Mouse (Mus musculus) brown adipose tissue, adult 24 weeks (tissue): ENCODE data around the gene Polr2j. TPM values are rescaled to one million over a fixed set of nuclear protein-coding genes. Genes with fewer than 3 reads are reported as not detected.
"Not testable (repeated sequence)": the region's sequence is repeated elsewhere in the genome, so short reads cannot be mapped to it uniquely, and the experiment has no call there.

Experiments
- H3K27ac ChIP-seq: fragments of 200-500 bp; replicated peaks from 2 replicates; pipeline ENCODE4 v1.5.1; 2012; ENCODE audit warnings: low read depth, mild to moderate bottlenecking, low read length
- H3K4me1 ChIP-seq: fragments of 200-500 bp; 2 replicates; pipeline ENCODE4 v1.6.1; 2012; ENCODE audit warnings: low read length, mixed read lengths; ENCODE audit not compliant: control insufficient read depth, insufficient read depth, insufficient read length
- H3K4me3 ChIP-seq: fragments of 200-500 bp; 2 replicates; pipeline ENCODE4 v1.5.1; 2012; ENCODE audit warnings: low read depth, mild to moderate bottlenecking, low read length, moderate library complexity; ENCODE audit not compliant: insufficient read depth
- polyA plus RNA-seq: library from polyadenylated mRNA; stranded (reverse); fragments of >200 nt; gene quantifications from 2 replicates; pipeline ENCODE4 v1.2.4, GENCODE M21; 2012; ENCODE audit not compliant: missing spikeins, insufficient read depth, insufficient read length

Polr2j gene
- polyA plus RNA-seq, 1 experiment, result 91.5 TPM

GRCm38 (mm10) chr5:136139393-136139792, 23.0 kb downstream of the Polr2j start:
- Histone ChIP-seq H3K27ac (no peak overlapping the region), H3K4me3 (no peak overlapping the region), H3K4me1 (peaks cover 5% of the 10 kb centered on the region; the same call in 1 of the 2 replicates)

GRCm38 (mm10) chr5:136140057-136140482, 23.6 kb downstream of the Polr2j start:
- Histone ChIP-seq H3K4me3 (no peak overlapping the region), H3K27ac (no peak overlapping the region), H3K4me1 (peaks cover 2% of the 10 kb centered on the region; the same call in 1 of the 2 replicates)

GRCm38 (mm10) chr5:136142746-136143145, 26.3 kb downstream of the Polr2j start:
- Histone ChIP-seq H3K4me3 (no peak overlapping the region), H3K4me1 (no peaks in the 10 kb centered on the region), H3K27ac (no peak overlapping the region)

- H3K4me1 ChIP-seq, result no peaks in the 10 kb centered on the region
- no peak overlapping the region for H3K4me3 ChIP-seq
- H3K27ac ChIP-seq, result no peak overlapping the region
Observed at GRCm38 (mm10) chr5:136143161-136143755, 26.8 kb downstream of the Polr2j start.

GRCm38 (mm10) chr5:136144606-136145430, 28.4 kb downstream of the Polr2j start:
- H3K4me3 ChIP-seq, result no peak overlapping the region
- H3K27ac ChIP-seq, result no peak overlapping the region
- no peaks in the 10 kb centered on the region for H3K4me1 ChIP-seq

GRCm38 (mm10) chr5:136146936-136147335, 30.5 kb downstream of the Polr2j start:
- Histone ChIP-seq H3K4me3 (no peak overlapping the region), H3K27ac (no peak overlapping the region), H3K4me1 (no peaks in the 10 kb centered on the region)

GRCm38 (mm10) chr5:136147704-136148103, 31.3 kb downstream of the Polr2j start:
- Histone ChIP-seq H3K4me3 (no peak overlapping the region), H3K4me1 (no peaks in the 10 kb centered on the region), H3K27ac (no peak overlapping the region)

- not testable (repeated sequence) for H3K27ac ChIP-seq, H3K4me3 ChIP-seq, H3K4me1 ChIP-seq
Observed at GRCm38 (mm10) chr5:136149134-136149576, 32.7 kb downstream of the Polr2j start.

- Histone ChIP-seq H3K27ac (no peak overlapping the region), H3K4me1 (no peaks in the 10 kb centered on the region), H3K4me3 (no peak overlapping the region)
Observed at GRCm38 (mm10) chr5:136152365-136152764, 35.9 kb downstream of the Polr2j start.

GRCm38 (mm10) chr5:136155399-136155798, 39.0 kb downstream of the Polr2j start:
- Histone ChIP-seq H3K4me3 (no peak overlapping the region), H3K27ac (no peak overlapping the region), H3K4me1 (no peaks in the 10 kb centered on the region)

GRCm38 (mm10) chr5:136160084-136160483, 43.7 kb downstream of the Polr2j start:
- not testable (repeated sequence) for H3K27ac ChIP-seq, H3K4me1 ChIP-seq

GRCm38 (mm10) chr5:136163807-136164474, 47.5 kb downstream of the Polr2j start:
- Histone ChIP-seq H3K4me1 (no peaks in the 10 kb centered on the region), H3K27ac (no peak overlapping the region), H3K4me3 (no peak overlapping the region)

More at GRCm38 (mm10) chr5:136160084-136160483, 43.7 kb downstream of the Polr2j start:
- H3K4me3 ChIP-seq, result not testable (repeated sequence)

GRCm38 (mm10) chr5:136165246-136165645, 48.8 kb downstream of the Polr2j start:
- Histone ChIP-seq H3K4me1 (no peaks in the 10 kb centered on the region), H3K27ac (no peak overlapping the region), H3K4me3 (no peak overlapping the region)

- Histone ChIP-seq H3K4me1 (no peaks in the 10 kb centered on the region; the same call in 1 of the 2 replicates), H3K27ac (no peak overlapping the region), H3K4me3 (no peak overlapping the region)
Observed at GRCm38 (mm10) chr5:136167296-136167695, 50.9 kb downstream of the Polr2j start.

GRCm38 (mm10) chr5:136168071-136168470, 51.6 kb downstream of the Polr2j start:
- H3K4me3 ChIP-seq, result no peak overlapping the region
- H3K4me1 ChIP-seq, result no peaks in the 10 kb centered on the region; the same call in 1 of the 2 replicates
- H3K27ac ChIP-seq, result no peak overlapping the region
